Mouse (Mus musculus): Measurements from ENCODE around the gene Uhrf1bp1l.

GRCm38 (mm10) chr10:89751069-89751468 lies 6.3 kb downstream of the Uhrf1bp1l start:
- TF ChIP-seq CTCF (IDR thresholded peaks at IDR 0.05; ENCODE audit: control insufficient read depth, insufficient read depth, insufficient replicate concordance, low read depth, low read length) = no peak
- no peak for TF ChIP-seq POLR2A (IDR thresholded peaks at IDR 0.05; ENCODE audit: control insufficient read depth, low read depth, low read length)
